Mouse (Mus musculus) embryonic facial prominence, embryonic 10.5 days (tissue): ENCODE results near the gene Vmn1r84. TPM values are rescaled to one million over a fixed set of nuclear protein-coding genes. Genes with fewer than 3 reads are reported as not detected.

Source experiments
- DNase-seq: peaks from one replicate; pipeline ENCODE4 v3.0.0-alpha.2; 2017; ENCODE audit warnings: low spot score
- H3K27ac ChIP-seq: fragments of 300-500 bp; sonication (generic); replicated peaks from 2 replicates; pipeline ENCODE4 v1.5.1; 2016; ENCODE audit warnings: mild to moderate bottlenecking
- H3K27me3 ChIP-seq: fragments of 300-500 bp; sonication (generic); replicated peaks from 2 replicates; pipeline ENCODE4 v1.6.1; 2016; ENCODE audit warnings: low read depth, mild to moderate bottlenecking; ENCODE audit not compliant: poor library complexity, severe bottlenecking
- H3K36me3 ChIP-seq: fragments of 300-500 bp; sonication (generic); replicated peaks from 2 replicates; pipeline ENCODE4 v1.6.1; 2016; ENCODE audit warnings: mild to moderate bottlenecking, moderate library complexity
- H3K4me1 ChIP-seq: fragments of 300-500 bp; sonication (generic); 2 replicates; pipeline ENCODE4 v1.6.1; 2016
- H3K4me3 ChIP-seq: fragments of 300-500 bp; sonication (generic); 2 replicates; pipeline ENCODE4 v1.5.1; 2016; ENCODE audit warnings: mild to moderate bottlenecking, moderate library complexity
- H3K9me3 ChIP-seq: fragments of 300-500 bp; sonication (generic); 2 replicates; pipeline ENCODE4 v1.6.1; 2016; ENCODE audit warnings: mild to moderate bottlenecking
- WGBS: fragments of 180-500 bp; shearing (Covaris S2); methylation state at CpG from one replicate; pipeline ENCODE4 v1.1.7; 2016; 5-methylcytosine and 5-hydroxymethylcytosine counted together
- microRNA-seq: library from miRNA; unstranded; fragments of <30 nt; microRNA quantifications from one replicate; pipeline ENCODE4, GENCODE M21; 2017
- polyA plus RNA-seq: library from polyadenylated mRNA; unstranded; fragments of >200 nt; fragmentation: Nextera tagmentation; extraction: Ambion mirVana; gene quantifications from 2 replicates; pipeline ENCODE4 v1.2.1, GENCODE M21; 2016

The Vmn1r84 gene
- polyA plus RNA-seq, result not detected in 2 replicates

DNA sequence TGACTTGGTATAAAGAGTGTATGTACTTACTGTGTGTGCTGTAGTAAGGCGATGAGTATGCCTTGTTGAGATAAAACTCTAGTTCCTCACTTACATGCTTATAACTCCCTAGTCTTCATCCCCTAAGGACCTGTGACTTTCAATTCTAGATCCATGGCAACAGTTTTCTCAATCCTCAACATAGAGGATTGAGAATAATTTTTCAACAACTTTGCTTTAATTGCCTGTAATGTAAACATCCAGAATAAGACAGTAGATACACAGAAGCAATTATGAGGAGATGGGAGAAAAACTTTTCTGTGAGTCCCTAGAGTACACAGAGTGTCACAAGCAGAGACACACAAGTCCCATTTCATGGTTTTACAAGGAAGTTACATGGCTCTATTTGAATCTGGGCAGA is at the start of gene Vmn1r84:
Gene Vmn1r84, minus strand, starts transcription at position 101 of the 400 bp plus-strand sequence.
- H3K9me3 ChIP-seq, result peaks cover 15% of the 10 kb centered on the region; the same call in 1 of the 2 replicates
- 65% methylated on average over 1 of the region's 1 CpGs for WGBS
- DNase-seq, result no peak

DNA sequence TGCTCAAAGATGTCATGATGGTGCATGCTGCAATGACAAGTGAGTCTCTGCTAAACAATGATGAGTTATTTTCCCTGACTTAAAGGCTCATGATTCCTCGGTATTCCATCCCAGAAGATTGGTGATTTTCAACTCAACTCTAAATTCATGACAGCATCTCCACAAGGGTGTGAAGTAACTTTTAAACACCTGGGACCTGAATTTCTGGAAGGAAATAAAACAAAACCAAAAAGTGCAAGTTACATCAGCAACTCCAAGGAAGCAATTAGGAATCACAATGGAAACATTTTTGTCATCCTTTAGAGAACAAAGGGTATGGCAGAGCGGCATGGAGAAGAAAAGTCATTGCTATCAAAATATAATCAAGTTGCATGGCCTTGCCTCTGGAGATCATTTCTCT is 39.7 kb downstream of the Vmn1r84 start, which contains the start of gene Vmn1r83:
Gene Vmn1r83, minus strand, starts transcription at position 101 of the 400 bp plus-strand sequence.
- H3K36me3 ChIP-seq, result no peaks in the 10 kb centered on the region
- no peak within 1 kb of the TSS for H3K27ac ChIP-seq
- no peaks in the 10 kb centered on the region for H3K4me1 ChIP-seq
- no peak within 1 kb of the TSS for H3K4me3 ChIP-seq
- no peaks in the 10 kb centered on the region for H3K27me3 ChIP-seq
- peaks cover 33% of the 10 kb centered on the region for H3K9me3 ChIP-seq
- WGBS, result 82% methylated on average over 2 of the region's 2 CpGs
- no peak for DNase-seq

More for the DNA sequence above, at the start of gene Vmn1r84:
- H3K4me3 ChIP-seq, result no peak within 1 kb of the TSS
- H3K27me3 ChIP-seq, result no peaks in the 10 kb centered on the region
- H3K4me1 ChIP-seq, result no peaks in the 10 kb centered on the region
- no peaks in the 10 kb centered on the region for H3K36me3 ChIP-seq
- H3K27ac ChIP-seq, result no peak within 1 kb of the TSS

Small RNAs within 50 kb of the gene (microRNA-seq; reads per million reads assigned to microRNA genes)
- gene Gm23521, result not detected

Other genes starting within 250 kb of the Vmn1r84 start
- not detected in 2 replicates for gene Vmn1r78, start 219.0 kb downstream of the Vmn1r84 start, polyA plus RNA-seq
- not detected in 2 replicates for gene Vmn1r79, start 198.0 kb downstream of the Vmn1r84 start, polyA plus RNA-seq
- not detected in 2 replicates for gene Vmn1r80, start 180.0 kb downstream of the Vmn1r84 start, polyA plus RNA-seq
- not detected in 2 replicates for gene Vmn1r81, start 101.0 kb downstream of the Vmn1r84 start, polyA plus RNA-seq
- gene Vmn1r82, start 68.8 kb downstream of the Vmn1r84 start, polyA plus RNA-seq, result not detected in 2 replicates
- gene Vmn1r83, start 39.8 kb downstream of the Vmn1r84 start, polyA plus RNA-seq, result 0.06 TPM in 1 of 2 replicates, not detected in the other
- gene Zfp551, start 53.5 kb upstream of the Vmn1r84 start, polyA plus RNA-seq, result 3.3 and 3.9 TPM in 2 replicates
- 36.6 and 38.6 TPM in 2 replicates for gene Zfp606, start 109.0 kb upstream of the Vmn1r84 start, polyA plus RNA-seq
- not detected in 2 replicates for gene 2900092C05Rik, start 143.2 kb upstream of the Vmn1r84 start, polyA plus RNA-seq
- gene Vmn2r53, start 239.5 kb upstream of the Vmn1r84 start, polyA plus RNA-seq, result not detected in 2 replicates